Mouse (Mus musculus) kidney, adult 2 months (tissue): Measurements from ENCODE around the gene Snd1. TPM values are rescaled to one million over a fixed set of nuclear protein-coding genes. Genes with fewer than 3 reads are reported as not detected.

Experiments
- DNase-seq: peaks from one replicate; pipeline ENCODE4 v3.0.0; 2021
- H3K27ac ChIP-seq: fragments of 200-500 bp; 2 replicates; pipeline ENCODE4 v1.5.1; 2012; ENCODE audit warnings: low read depth, low read length, control low read depth, inconsistent platforms; ENCODE audit not compliant: insufficient read depth
- H3K27me3 ChIP-seq: fragments of 200-500 bp; replicated peaks from 2 replicates; pipeline ENCODE4 v1.6.1; 2012; ENCODE audit warnings: mild to moderate bottlenecking, moderate library complexity, low read length, inconsistent platforms; ENCODE audit not compliant: control insufficient read depth, insufficient read depth
- H3K36me3 ChIP-seq: fragments of 200-500 bp; 2 replicates; pipeline ENCODE4 v1.6.1; 2012; ENCODE audit warnings: mild to moderate bottlenecking, moderate library complexity, low read length, inconsistent platforms; ENCODE audit not compliant: control insufficient read depth, insufficient read depth
- H3K4me1 ChIP-seq: fragments of 200-500 bp; 2 replicates; pipeline ENCODE4 v1.6.1; 2011; ENCODE audit warnings: low read length; ENCODE audit not compliant: control insufficient read depth, insufficient read depth
- H3K4me3 ChIP-seq: fragments of 200-500 bp; 2 replicates; pipeline ENCODE4 v1.5.1; 2011; ENCODE audit warnings: mild to moderate bottlenecking, low read depth, low read length, control low read depth; ENCODE audit not compliant: insufficient read depth
- CTCF ChIP-seq: fragments of 200-500 bp; conservative IDR thresholded peaks from 2 replicates; pipeline ENCODE4 v1.5.1; 2011; ENCODE audit warnings: low read depth, mild to moderate bottlenecking, control low read depth, low read length, moderate library complexity, mixed read lengths; ENCODE audit not compliant: insufficient read depth, insufficient read length
- POLR2A ChIP-seq: fragments of 200-500 bp; IDR thresholded peaks from one replicate; pipeline ENCODE4 v1.6.1; 2011; ENCODE audit warnings: low read depth, low read length, control low read depth
- WGBS: fragments of 180-500 bp; shearing (Covaris S2); methylation state at CpG from one replicate; pipeline ENCODE4 v1.1.7; 2018; 5-methylcytosine and 5-hydroxymethylcytosine counted together
- polyA plus RNA-seq: library from polyadenylated mRNA; depleted of rRNA; stranded (reverse); fragments of >200 nt; gene quantifications from 2 replicates; pipeline ENCODE4 v1.2.3, GENCODE M21; 2012

The Snd1 gene
- polyA plus RNA-seq, 1 experiment, result 41.0 TPM

GRCm38 (mm10) chr6:28931234-28931633 is 456.3 kb downstream of the Snd1 start:
- no peaks in the 10 kb centered on the region for H3K4me1 ChIP-seq
- TF ChIP-seq CTCF (no peak), POLR2A (no peak)
- WGBS, result 41% methylated on average over 9 of the region's 9 CpGs
- DNase-seq, result no peak
- H3K27ac ChIP-seq, result no peak overlapping the region
- H3K36me3 ChIP-seq, result no peaks in the 10 kb centered on the region
- H3K4me3 ChIP-seq, result no peak overlapping the region
- no peaks in the 10 kb centered on the region for H3K27me3 ChIP-seq

GRCm38 (mm10) chr6:28931636-28932327 is 456.8 kb downstream of the Snd1 start:
- TF ChIP-seq POLR2A (no peak), CTCF (no peak)
- Histone ChIP-seq H3K4me3 (no peak overlapping the region), H3K36me3 (no peaks in the 10 kb centered on the region), H3K27me3 (no peaks in the 10 kb centered on the region), H3K4me1 (no peaks in the 10 kb centered on the region), H3K27ac (no peak overlapping the region)
- 5% methylated on average over 13 of the region's 13 CpGs for WGBS
- DNase-seq, result no peak

GRCm38 (mm10) chr6:28932328-28932937 is 457.5 kb downstream of the Snd1 start:
- H3K36me3 ChIP-seq, result no peaks in the 10 kb centered on the region
- TF ChIP-seq CTCF (no peak), POLR2A (no peak)
- whole genome bisulfite sequencing, result 6% methylated on average over 19 of the region's 19 CpGs
- H3K27me3 ChIP-seq, result no peaks in the 10 kb centered on the region
- H3K4me1 ChIP-seq, result no peaks in the 10 kb centered on the region
- H3K27ac ChIP-seq, result no peak overlapping the region
- DNase-seq, result peak; percentile 17
- H3K4me3 ChIP-seq, result no peak overlapping the region

- 88% methylated on average over 7 of the region's 7 CpGs for WGBS
These were observed 460.8 kb downstream of the Snd1 start for GRCm38 (mm10) chr6:28935736-28936135.

GRCm38 (mm10) chr6:28947254-28947653 is 472.3 kb downstream of the Snd1 start:
- 55% methylated on average over 9 of the region's 9 CpGs for WGBS
- no peaks in the 10 kb centered on the region for H3K27me3 ChIP-seq
- H3K4me1 ChIP-seq, result no peaks in the 10 kb centered on the region
- H3K27ac ChIP-seq, result no peak overlapping the region
- no peak overlapping the region for H3K4me3 ChIP-seq
- DNase-seq, result no peak
- H3K36me3 ChIP-seq, result no peaks in the 10 kb centered on the region
- TF ChIP-seq POLR2A (no peak), CTCF (no peak)

More at GRCm38 (mm10) chr6:28935736-28936135, 460.8 kb downstream of the Snd1 start:
- H3K36me3 ChIP-seq, result no peaks in the 10 kb centered on the region
- DNase-seq, result no peak
- TF ChIP-seq POLR2A (no peak), CTCF (no peak)
- H3K27me3 ChIP-seq, result no peaks in the 10 kb centered on the region
- no peaks in the 10 kb centered on the region for H3K4me1 ChIP-seq
- no peak overlapping the region for H3K27ac ChIP-seq
- no peak overlapping the region for H3K4me3 ChIP-seq

- Histone ChIP-seq H3K36me3 (no peaks in the 10 kb centered on the region), H3K4me1 (no peaks in the 10 kb centered on the region), H3K4me3 (no peak overlapping the region), H3K27me3 (no peaks in the 10 kb centered on the region), H3K27ac (no peak overlapping the region)
- WGBS, result 17% methylated on average over 12 of the region's 12 CpGs
- peak; percentile 76 for TF ChIP-seq CTCF
- TF ChIP-seq POLR2A, result no peak
- DNase-seq, result peak; percentile 62
These were observed 474.3 kb downstream of the Snd1 start for GRCm38 (mm10) chr6:28949269-28949668.

- no peak overlapping the region for H3K27ac ChIP-seq
- no peaks in the 10 kb centered on the region for H3K27me3 ChIP-seq
- 26% methylated on average over 11 of the region's 11 CpGs for WGBS
- no peaks in the 10 kb centered on the region for H3K4me1 ChIP-seq
- no peaks in the 10 kb centered on the region for H3K36me3 ChIP-seq
- TF ChIP-seq CTCF, result peak; percentile 80
- TF ChIP-seq POLR2A, result no peak
- peak; percentile 42 for DNase-seq
- no peak overlapping the region for H3K4me3 ChIP-seq
These were observed 480.6 kb downstream of the Snd1 start for GRCm38 (mm10) chr6:28955581-28955980.
